Mouse (Mus musculus) G1E (cell line): ENCODE measurements at regions not wholly inside any gene's neighbourhood (a gene's known extent, or its start where the extent isn't known, plus 50 kb on each side); places are given as distances from the start of the nearest gene placed in this dataset.

Experiments used
- ATAC-seq: 2 replicates; pipeline ENCODE4 v1.8.0; 2016; ENCODE audit warnings: mild to moderate bottlenecking; ENCODE audit not compliant: insufficient number of reproducible peaks, poor library complexity, low FRiP score, severe bottlenecking; ENCODE audit errors: extremely low read depth
- DNase-seq: peaks from one replicate; pipeline ENCODE4 v3.0.0; 2012; ENCODE audit warnings: low spot score
- H3K27me3 ChIP-seq: 2 replicates; pipeline ENCODE4 v1.6.1; 2012; ENCODE audit warnings: mild to moderate bottlenecking, low read length, inconsistent platforms; ENCODE audit not compliant: insufficient read depth
- H3K36me3 ChIP-seq: replicated peaks from 2 replicates; pipeline ENCODE3; 2012; ENCODE audit warnings: mild to moderate bottlenecking, inconsistent platforms
- H3K4me1 ChIP-seq: 2 replicates; pipeline ENCODE4 v1.6.1; 2012; ENCODE audit warnings: low read depth, low read length, inconsistent platforms, mixed read lengths; ENCODE audit not compliant: insufficient read depth
- H3K4me3 ChIP-seq: 2 replicates; pipeline ENCODE4 v1.5.1; 2012; ENCODE audit warnings: low read depth, mild to moderate bottlenecking, inconsistent platforms, low read length, moderate library complexity, mixed read lengths
- H3K9me3 ChIP-seq: replicated peaks from 2 replicates; pipeline ENCODE4 v1.6.1; 2012; ENCODE audit warnings: inconsistent platforms
- CTCF ChIP-seq: IDR thresholded peaks from 2 replicates; pipeline ENCODE4 v1.5.1; 2012; ENCODE audit warnings: low read depth, low read length, inconsistent platforms, mixed read lengths
- GATA1 ChIP-seq: IDR thresholded peaks from 2 replicates; pipeline ENCODE4 v1.6.1; 2012; ENCODE audit warnings: borderline replicate concordance, low read length, inconsistent platforms, mixed read lengths
- GATA2 ChIP-seq: IDR thresholded peaks from 2 replicates; pipeline ENCODE4 v1.6.1; 2012; ENCODE audit warnings: low read depth, low read length, inconsistent platforms, borderline replicate concordance
- POLR2AphosphoS5 ChIP-seq: IDR thresholded peaks from 2 replicates; pipeline ENCODE4 v1.6.1; 2012; ENCODE audit warnings: low read depth, low read length, inconsistent platforms; ENCODE audit not compliant: insufficient replicate concordance
- TAL1 ChIP-seq: conservative IDR thresholded peaks from 2 replicates; pipeline ENCODE4 v1.6.1; 2012; ENCODE audit warnings: low read depth, low read length, inconsistent platforms, mixed read lengths

DNA sequence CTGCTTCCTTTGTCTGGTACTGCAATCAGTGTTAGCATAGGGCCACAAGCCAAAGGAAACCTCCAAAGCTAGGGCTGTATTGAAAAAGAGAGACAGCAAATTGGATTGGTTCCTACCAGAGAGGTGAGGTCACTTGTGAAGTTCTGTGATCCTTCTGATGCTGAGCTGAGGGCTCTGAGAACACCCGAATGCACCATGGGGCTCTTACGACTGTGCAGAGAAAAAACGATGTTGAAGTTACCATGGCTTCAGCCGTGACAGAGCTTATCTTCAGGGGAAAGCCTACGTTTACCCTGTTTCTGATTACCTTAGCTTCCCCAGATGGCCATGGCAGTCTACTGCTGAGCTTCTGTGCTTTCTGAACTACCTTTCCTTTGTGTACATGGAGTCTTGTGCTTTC, 53.9 kb upstream of the Fmo9 start:
- Histone ChIP-seq H3K36me3 (no peaks in the 10 kb centered on the region), H3K4me3 (no peak overlapping the region), H3K9me3 (peaks cover 24% of the 10 kb centered on the region), H3K4me1 (no peaks in the 10 kb centered on the region), H3K27me3 (no peaks in the 10 kb centered on the region)
- ATAC-seq (no peak), DNase-seq (no peak)
- TF ChIP-seq GATA1 = no peak
- TF ChIP-seq POLR2AphosphoS5 = no peak
- no peak for TF ChIP-seq TAL1

GRCm38 (mm10) chr1:166738029-166738428, 56.4 kb upstream of the Fmo9 start:
- Histone ChIP-seq H3K27me3 (no peaks in the 10 kb centered on the region), H3K4me1 (no peaks in the 10 kb centered on the region), H3K36me3 (no peaks in the 10 kb centered on the region), H3K9me3 (peaks cover 22% of the 10 kb centered on the region), H3K4me3 (no peak overlapping the region)
- DNase-seq = no peak
- TF ChIP-seq GATA1 = no peak
- no peak for ATAC-seq

- H3K4me3 ChIP-seq = no peak overlapping the region
- H3K9me3 ChIP-seq = peaks cover 20% of the 10 kb centered on the region
- TF ChIP-seq GATA2 = no peak
- TF ChIP-seq TAL1 = no peak
- TF ChIP-seq GATA1 = no peak
- no peak for TF ChIP-seq CTCF
- TF ChIP-seq POLR2AphosphoS5 = no peak
- H3K36me3 ChIP-seq = no peaks in the 10 kb centered on the region
- H3K4me1 ChIP-seq = no peaks in the 10 kb centered on the region
- no peaks in the 10 kb centered on the region for H3K27me3 ChIP-seq
- DNase-seq = no peak
- ATAC-seq = no peak
These were observed 68.6 kb upstream of the Fmo9 start for GRCm38 (mm10) chr1:166750236-166750635.

DNA sequence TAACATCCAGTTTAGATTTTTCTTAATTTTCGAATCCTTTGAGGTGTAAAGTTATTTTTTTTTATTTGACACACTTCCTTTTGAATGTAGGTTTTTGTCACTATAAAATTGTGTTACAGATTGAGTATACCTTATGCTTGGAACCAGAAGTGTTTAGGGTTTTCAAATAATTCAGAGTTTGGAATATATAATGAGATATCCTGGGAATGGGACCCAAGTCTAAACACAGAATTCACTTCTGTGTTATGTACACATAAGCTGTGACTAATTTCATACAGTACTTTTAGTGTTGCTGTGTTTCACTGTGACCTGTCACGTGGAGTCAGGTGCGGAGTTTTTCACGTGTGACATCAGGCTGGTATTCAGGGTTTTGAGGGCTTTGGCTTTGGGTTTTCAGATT, 69.1 kb upstream of the Fmo9 start:
- H3K4me1 ChIP-seq = no peaks in the 10 kb centered on the region
- peaks cover 16% of the 10 kb centered on the region for H3K9me3 ChIP-seq
- H3K36me3 ChIP-seq = no peaks in the 10 kb centered on the region
- H3K27me3 ChIP-seq = no peaks in the 10 kb centered on the region
- no peak overlapping the region for H3K4me3 ChIP-seq
- TF ChIP-seq GATA1 (no peak), POLR2AphosphoS5 (no peak), TAL1 (no peak), CTCF (no peak), GATA2 (no peak)
- DNase-seq (no peak), ATAC-seq (no peak)

DNA sequence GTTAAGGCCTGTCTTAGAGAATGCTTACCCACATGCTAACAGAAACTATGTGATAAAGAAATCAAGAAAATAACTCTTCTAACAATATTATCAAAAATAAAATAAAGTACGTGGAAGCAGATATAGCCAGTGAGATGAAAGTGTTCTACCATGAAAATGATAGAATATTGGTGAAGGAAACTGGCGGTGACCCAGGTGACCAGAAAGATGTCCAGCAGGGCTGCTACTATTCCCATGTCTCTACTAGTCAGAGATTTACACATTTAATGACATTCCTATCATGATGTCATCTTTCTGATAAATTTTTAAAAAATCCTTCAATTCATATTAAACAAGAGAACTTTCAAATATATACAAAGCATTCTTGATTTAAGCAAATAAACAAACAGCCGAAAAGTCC, 69.8 kb upstream of the Fmo9 start:
- peaks cover 15% of the 10 kb centered on the region for H3K9me3 ChIP-seq
- ATAC-seq (no peak), DNase-seq (no peak)
- TF ChIP-seq GATA2 = no peak
- no peak for TF ChIP-seq TAL1
- no peak for TF ChIP-seq POLR2AphosphoS5
- TF ChIP-seq CTCF = no peak
- no peak for TF ChIP-seq GATA1
- H3K4me1 ChIP-seq = no peaks in the 10 kb centered on the region
- no peak overlapping the region for H3K4me3 ChIP-seq
- H3K27me3 ChIP-seq = no peaks in the 10 kb centered on the region
- no peaks in the 10 kb centered on the region for H3K36me3 ChIP-seq

- ATAC-seq = no peak
- peaks cover 13% of the 10 kb centered on the region for H3K9me3 ChIP-seq
- H3K27me3 ChIP-seq = no peaks in the 10 kb centered on the region
- H3K4me1 ChIP-seq = no peaks in the 10 kb centered on the region
- TF ChIP-seq POLR2AphosphoS5 (no peak), TAL1 (no peak), GATA1 (no peak)
- no peak overlapping the region for H3K4me3 ChIP-seq
- DNase-seq = no peak
- H3K36me3 ChIP-seq = no peaks in the 10 kb centered on the region
These were observed 71.5 kb upstream of the Fmo9 start for GRCm38 (mm10) chr1:166752990-166753709.

GRCm38 (mm10) chr1:166758987-166759386, 77.3 kb upstream of the Fmo9 start:
- peaks cover 38% of the 10 kb centered on the region for H3K9me3 ChIP-seq
- H3K4me3 ChIP-seq = no peak overlapping the region
- ATAC-seq (no peak), DNase-seq (no peak)
- TF ChIP-seq GATA2 (no peak), POLR2AphosphoS5 (no peak), GATA1 (no peak), TAL1 (no peak), CTCF (no peak)
- H3K36me3 ChIP-seq = no peaks in the 10 kb centered on the region
- H3K4me1 ChIP-seq = no peaks in the 10 kb centered on the region
- no peaks in the 10 kb centered on the region for H3K27me3 ChIP-seq
